Mouse (Mus musculus): ENCODE data around the gene Hint1. TPM values are rescaled to one million over a fixed set of nuclear protein-coding genes. Genes with fewer than 3 reads are reported as not detected.
"Not testable (repeated sequence)": the region's sequence is repeated elsewhere in the genome, so short reads cannot be mapped to it uniquely, and the experiment has no call there.

Gene Hint1
- polyA plus RNA-seq, 1 experiment from 2014 or later: 690 TPM

GRCm38 (mm10) chr11:54884197-54884828 is 18.1 kb downstream of the Hint1 start:
- TF ChIP-seq CTCF (IDR thresholded peaks at IDR 0.05; ENCODE audit: low read depth): no peak
- Histone ChIP-seq H3K4me1 (ENCODE audit: insufficient read depth) (no peaks in the 10 kb centered on the region; the same call in 1 of the 2 replicates), H3K36me3 (ENCODE audit: insufficient read depth) (no peaks in the 10 kb centered on the region), H3K9ac (no peak overlapping the region), H3K4me2 (no peak overlapping the region), H3K9me3 (ENCODE audit: low read depth, low read length) (no peaks in the 10 kb centered on the region), H3K27ac (ENCODE audit: low read depth) (no peak overlapping the region), H3K27me3 (ENCODE audit: insufficient read depth, low read length) (no peaks in the 10 kb centered on the region), H3K4me3 (ENCODE audit: low read depth, low read length) (no peak overlapping the region)
- ATAC-seq (ENCODE audit: insufficient read depth) (no peak), DNase-seq (peak; percentile 42)
- 65% methylated on average over 5 of the region's 5 CpGs for WGBS

- peak; percentile 68; the same call in 1 of the 2 replicates for ATAC-seq (ENCODE audit: insufficient read depth)
- WGBS: 14% methylated on average over 5 of the region's 5 CpGs
- TF ChIP-seq CTCF (IDR thresholded peaks at IDR 0.05; ENCODE audit: low read depth): no peak
Measured at GRCm38 (mm10) chr11:54884937-54885336, 18.8 kb downstream of the Hint1 start.

GRCm38 (mm10) chr11:54885406-54885805 is 19.2 kb downstream of the Hint1 start:
- Histone ChIP-seq H3K4me1 (ENCODE audit: insufficient read depth) (no peaks in the 10 kb centered on the region; the same call in 1 of the 2 replicates), H3K27ac (ENCODE audit: low read depth) (no peak overlapping the region), H3K4me3 (ENCODE audit: low read depth, low read length) (no peak overlapping the region), H3K9ac (no peak overlapping the region), H3K9me3 (ENCODE audit: low read depth, low read length) (no peaks in the 10 kb centered on the region), H3K4me2 (no peak overlapping the region), H3K27me3 (ENCODE audit: insufficient read depth, low read length) (no peaks in the 10 kb centered on the region), H3K36me3 (ENCODE audit: insufficient read depth) (no peaks in the 10 kb centered on the region)
- no peak for ATAC-seq (ENCODE audit: insufficient read depth)
- TF ChIP-seq CTCF (IDR thresholded peaks at IDR 0.05; ENCODE audit: low read depth): no peak
- WGBS: 81% methylated on average over 2 of the region's 2 CpGs
- DNase-seq: no peak

More at GRCm38 (mm10) chr11:54884937-54885336, 18.8 kb downstream of the Hint1 start:
- H3K9me3 ChIP-seq (ENCODE audit: low read depth, low read length): no peaks in the 10 kb centered on the region
- no peaks in the 10 kb centered on the region for H3K36me3 ChIP-seq (ENCODE audit: insufficient read depth)
- H3K9ac ChIP-seq: no peak overlapping the region
- H3K27me3 ChIP-seq (ENCODE audit: insufficient read depth, low read length): no peaks in the 10 kb centered on the region
- peak; percentile 72 for DNase-seq
- H3K27ac ChIP-seq (ENCODE audit: low read depth): no peak overlapping the region
- no peak overlapping the region for H3K4me3 ChIP-seq (ENCODE audit: low read depth, low read length)
- H3K4me2 ChIP-seq: no peak overlapping the region
- no peaks in the 10 kb centered on the region; the same call in 1 of the 2 replicates for H3K4me1 ChIP-seq (ENCODE audit: insufficient read depth)

- Histone ChIP-seq H3K9ac (no peak overlapping the region), H3K36me3 (ENCODE audit: insufficient read depth) (no peaks in the 10 kb centered on the region), H3K9me3 (ENCODE audit: low read depth, low read length) (no peaks in the 10 kb centered on the region), H3K4me1 (ENCODE audit: insufficient read depth) (no peaks in the 10 kb centered on the region), H3K4me3 (ENCODE audit: low read depth, low read length) (no peak overlapping the region), H3K27me3 (ENCODE audit: insufficient read depth, low read length) (no peaks in the 10 kb centered on the region), H3K27ac (ENCODE audit: low read depth) (no peak overlapping the region), H3K4me2 (no peak overlapping the region)
- 56% methylated on average over 6 of the region's 6 CpGs for WGBS
- TF ChIP-seq CTCF (IDR thresholded peaks at IDR 0.05; ENCODE audit: low read depth): no peak
- no peak for DNase-seq
- no peak for ATAC-seq (ENCODE audit: insufficient read depth)
Measured at GRCm38 (mm10) chr11:54887927-54888326, 21.7 kb downstream of the Hint1 start.

GRCm38 (mm10) chr11:54891341-54891740 is 25.2 kb downstream of the Hint1 start:
- Histone ChIP-seq H3K27me3 (ENCODE audit: insufficient read depth, low read length) (no peaks in the 10 kb centered on the region), H3K36me3 (ENCODE audit: insufficient read depth) (no peaks in the 10 kb centered on the region), H3K4me1 (ENCODE audit: insufficient read depth) (no peaks in the 10 kb centered on the region), H3K4me2 (no peak overlapping the region), H3K9me3 (ENCODE audit: low read depth, low read length) (no peaks in the 10 kb centered on the region), H3K27ac (ENCODE audit: low read depth) (no peak overlapping the region), H3K4me3 (ENCODE audit: low read depth, low read length) (no peak overlapping the region), H3K9ac (no peak overlapping the region)
- ATAC-seq (ENCODE audit: insufficient read depth): no peak
- TF ChIP-seq CTCF (IDR thresholded peaks at IDR 0.05; ENCODE audit: low read depth): no peak
- 80% methylated on average over 5 of the region's 5 CpGs for WGBS
- no peak for DNase-seq

- no peaks in the 10 kb centered on the region for H3K27me3 ChIP-seq (ENCODE audit: insufficient read depth, low read length)
- ATAC-seq (ENCODE audit: insufficient read depth) (no peak), DNase-seq (no peak)
- H3K9ac ChIP-seq: no peak overlapping the region
- H3K27ac ChIP-seq (ENCODE audit: low read depth): no peak overlapping the region
- no peaks in the 10 kb centered on the region for H3K36me3 ChIP-seq (ENCODE audit: insufficient read depth)
- H3K9me3 ChIP-seq (ENCODE audit: low read depth, low read length): no peaks in the 10 kb centered on the region
- 35% methylated on average over 7 of the region's 7 CpGs for WGBS
- no peak overlapping the region for H3K4me2 ChIP-seq
- no peak for TF ChIP-seq CTCF (IDR thresholded peaks at IDR 0.05; ENCODE audit: low read depth)
- no peak overlapping the region for H3K4me3 ChIP-seq (ENCODE audit: low read depth, low read length)
- H3K4me1 ChIP-seq (ENCODE audit: insufficient read depth): no peaks in the 10 kb centered on the region
Measured at GRCm38 (mm10) chr11:54892091-54892490, 25.9 kb downstream of the Hint1 start.

GRCm38 (mm10) chr11:54894589-54894988 is 28.4 kb downstream of the Hint1 start:
- H3K36me3 ChIP-seq (ENCODE audit: insufficient read depth): no peaks in the 10 kb centered on the region
- no peaks in the 10 kb centered on the region for H3K4me1 ChIP-seq (ENCODE audit: insufficient read depth)
- TF ChIP-seq CTCF (IDR thresholded peaks at IDR 0.05; ENCODE audit: low read depth): no peak
- DNase-seq: no peak
- H3K9me3 ChIP-seq (ENCODE audit: low read depth, low read length): no peaks in the 10 kb centered on the region
- no peaks in the 10 kb centered on the region for H3K27me3 ChIP-seq (ENCODE audit: insufficient read depth, low read length)
- no peak overlapping the region for H3K4me3 ChIP-seq (ENCODE audit: low read depth, low read length)
- no peak overlapping the region for H3K27ac ChIP-seq (ENCODE audit: low read depth)
- H3K4me2 ChIP-seq: no peak overlapping the region
- WGBS: 61% methylated on average over 9 of the region's 9 CpGs
- no peak overlapping the region for H3K9ac ChIP-seq
- no peak for ATAC-seq (ENCODE audit: insufficient read depth)

GRCm38 (mm10) chr11:54896646-54897045 is 30.5 kb downstream of the Hint1 start:
- not testable (repeated sequence) for ATAC-seq (ENCODE audit: insufficient read depth); H3K9me3 ChIP-seq (ENCODE audit: low read depth, low read length); H3K36me3 ChIP-seq (ENCODE audit: insufficient read depth); H3K4me2 ChIP-seq; H3K4me3 ChIP-seq (ENCODE audit: low read depth, low read length); DNase-seq; H3K27ac ChIP-seq (ENCODE audit: low read depth); H3K27me3 ChIP-seq (ENCODE audit: insufficient read depth, low read length); H3K9ac ChIP-seq; H3K4me1 ChIP-seq (ENCODE audit: insufficient read depth)
- WGBS: 85% methylated on average over 3 of the region's 3 CpGs

Data from lung, embryonic 14.5 days (tissue).